Mouse (Mus musculus): Measurements from ENCODE around the gene Acot12.

Acot12 gene

GRCm38 (mm10) chr13:91814670-91815069, 73.4 kb downstream of the Acot12 start:
- DNase-seq (ENCODE audit: extremely low read depth, insufficient read length, low spot score), result no peak

GRCm38 (mm10) chr13:91823735-91824134, 82.4 kb downstream of the Acot12 start:
- DNase-seq (ENCODE audit: extremely low read depth, insufficient read length, low spot score), result no peak

DNA sequence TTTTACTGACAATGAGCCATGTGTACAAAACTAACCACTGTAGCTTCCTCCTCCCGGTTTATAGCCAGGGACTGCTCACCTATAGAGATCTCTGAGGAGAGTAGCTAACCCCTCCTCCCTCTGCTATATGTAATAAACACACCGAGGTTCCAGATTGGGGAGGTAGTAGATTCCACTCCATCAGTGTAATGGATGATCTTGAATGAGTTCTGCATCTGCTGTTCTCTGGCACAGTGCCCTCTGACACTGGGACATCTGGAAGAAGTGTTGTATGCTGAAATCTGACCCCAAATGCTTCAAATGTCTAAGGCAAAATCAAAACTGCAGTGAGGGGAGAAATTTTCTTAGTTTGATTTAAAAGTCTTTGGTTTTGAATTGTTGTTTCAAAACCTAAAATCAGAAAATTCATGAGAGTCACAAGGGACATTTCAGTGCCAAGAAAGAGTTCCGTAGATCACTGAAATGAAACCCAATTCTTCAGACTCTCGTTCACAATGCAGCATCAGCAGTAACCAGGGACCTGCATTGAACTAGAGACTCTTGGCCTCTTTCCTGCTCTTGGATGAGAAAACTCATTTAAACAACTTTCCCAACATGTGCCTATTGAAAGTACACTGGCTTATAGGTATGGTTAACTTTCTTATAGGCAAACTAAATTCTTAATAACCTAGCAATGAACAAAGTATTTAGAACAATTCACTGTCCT, 83.7 kb downstream of the Acot12 start:
- no peak for DNase-seq (ENCODE audit: extremely low read depth, insufficient read length, low spot score)

DNA sequence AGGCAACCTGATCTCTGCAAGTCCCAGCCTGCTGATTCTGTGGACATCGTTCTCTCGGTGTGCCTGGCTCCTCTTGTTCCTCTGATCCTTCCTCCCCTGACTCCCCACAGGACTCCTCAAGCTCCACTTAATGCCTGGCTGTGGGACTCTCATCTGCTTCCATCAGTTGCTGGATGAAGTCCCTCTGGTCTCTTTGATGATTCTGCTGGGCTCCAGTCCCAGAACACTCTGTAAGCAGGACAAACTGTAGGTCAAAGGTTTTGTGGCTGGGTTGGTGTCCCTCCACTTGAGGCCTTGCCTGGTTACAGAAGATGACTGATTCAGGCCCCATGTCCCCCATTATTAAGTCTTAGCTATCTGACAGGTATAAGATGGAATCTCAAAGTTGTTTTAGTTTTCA, 84.8 kb downstream of the Acot12 start:
- DNase-seq (ENCODE audit: extremely low read depth, insufficient read length, low spot score), result no peak

DNA sequence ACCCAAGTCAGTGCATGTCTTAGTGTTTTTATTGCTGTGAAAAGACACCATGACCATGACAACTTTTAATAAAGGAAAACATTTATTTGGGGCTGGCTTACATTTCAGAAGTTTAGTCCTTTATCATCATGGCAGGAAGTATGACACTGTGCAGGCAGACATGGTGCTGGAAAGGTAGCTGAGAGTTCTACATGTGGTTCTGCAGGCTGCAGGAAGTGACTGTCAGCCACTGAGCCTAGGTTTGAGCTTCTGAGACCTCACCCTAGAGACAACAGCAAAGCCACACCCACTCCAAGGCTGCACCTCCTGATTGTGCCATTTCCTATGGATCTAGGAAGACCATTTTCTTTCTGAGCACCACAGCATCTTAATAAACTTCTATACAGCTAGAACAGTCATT, 86.6 kb downstream of the Acot12 start:
- DNase-seq (ENCODE audit: extremely low read depth, insufficient read length, low spot score), result no peak
